Mouse (Mus musculus): ENCODE results near the gene Dusp19. TPM values are rescaled to one million over a fixed set of nuclear protein-coding genes. Genes with fewer than 3 reads are reported as not detected.

Gene Dusp19
- 19.8 and 20.1 TPM in 2 replicates for polyA plus RNA-seq (2011; ENCODE audit: insufficient read depth, insufficient read length, low read depth, missing spikeins)

DNA sequence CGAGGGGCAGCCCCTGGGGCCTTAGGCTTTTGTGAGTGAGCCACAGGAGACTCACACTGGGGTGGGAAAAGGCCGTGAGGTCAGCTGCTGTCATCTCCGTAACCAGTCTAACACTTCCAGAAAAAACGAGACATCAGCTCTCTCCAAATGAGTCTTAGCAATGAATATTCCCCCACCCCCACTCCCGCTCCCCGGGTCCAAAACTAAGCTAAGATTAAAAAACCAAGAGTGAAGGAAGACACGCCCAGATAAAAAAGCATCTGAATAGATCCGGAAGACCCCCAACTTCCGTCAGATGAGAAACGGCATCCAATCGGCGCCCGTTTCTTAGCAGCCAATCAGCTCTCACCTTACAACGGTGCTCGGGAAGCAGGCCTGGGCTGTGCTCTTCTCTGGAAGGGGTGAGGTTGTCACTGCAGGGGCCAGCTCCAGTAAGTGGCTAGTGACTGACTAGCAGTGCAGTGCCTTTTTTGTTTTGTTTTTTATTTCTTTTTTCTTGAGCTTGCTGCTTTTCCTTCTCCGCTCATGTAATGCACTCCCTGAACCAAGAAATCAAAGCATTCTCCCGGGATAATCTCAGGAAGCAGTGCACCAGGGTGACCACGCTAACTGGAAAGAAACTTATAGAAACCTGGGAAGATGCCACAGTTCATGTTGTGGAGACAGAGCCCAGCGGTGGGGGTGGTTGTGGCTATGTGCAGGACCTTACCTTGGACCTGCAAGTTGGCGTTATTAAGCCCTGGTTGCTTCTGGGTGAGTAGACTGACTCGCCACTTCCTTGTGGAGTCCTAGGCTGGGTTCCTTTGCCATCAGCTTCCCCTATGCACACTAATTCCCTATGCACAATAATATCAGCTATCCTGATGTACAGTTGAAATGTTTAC, at the start of gene Dusp19, which contains the start of gene Nup35:
Gene Dusp19, plus strand, starts transcription at position 192 of the 884 bp plus-strand sequence.
Gene Nup35, plus strand, starts transcription at position 383 of the 884 bp plus-strand sequence.
- TF ChIP-seq POLR2A (IDR thresholded peaks at IDR 0.05; ENCODE audit: insufficient read depth, low read length) (peak; percentile 94), CTCF (IDR thresholded peaks at IDR 0.05; ENCODE audit: low read depth, low read length) (no peak)
- peak within 1 kb of the TSS; percentile 91 for H3K4me3 ChIP-seq (ENCODE audit: low read depth, low read length)
- no peaks in the 10 kb centered on the region for H3K36me3 ChIP-seq (ENCODE audit: control insufficient read depth, insufficient read depth, low read length, poor library complexity, severe bottlenecking)
- no peaks in the 10 kb centered on the region for H3K9me3 ChIP-seq (replicated peaks; ENCODE audit: control insufficient read depth, insufficient read depth, low read length, poor library complexity, severe bottlenecking)
- no peaks in the 10 kb centered on the region for H3K27me3 ChIP-seq (ENCODE audit: control insufficient read depth, insufficient read depth, low read length, poor library complexity, severe bottlenecking)
- H3K4me1 ChIP-seq (ENCODE audit: control insufficient read depth, insufficient read depth, low read length), result no peaks in the 10 kb centered on the region
- peak within 1 kb of the TSS; percentile 64 for H3K9ac ChIP-seq (ENCODE audit: low read depth, poor library complexity, severe bottlenecking)
- H3K27ac ChIP-seq (ENCODE audit: insufficient read depth, low read length), result peak within 1 kb of the TSS; percentile 31

DNA sequence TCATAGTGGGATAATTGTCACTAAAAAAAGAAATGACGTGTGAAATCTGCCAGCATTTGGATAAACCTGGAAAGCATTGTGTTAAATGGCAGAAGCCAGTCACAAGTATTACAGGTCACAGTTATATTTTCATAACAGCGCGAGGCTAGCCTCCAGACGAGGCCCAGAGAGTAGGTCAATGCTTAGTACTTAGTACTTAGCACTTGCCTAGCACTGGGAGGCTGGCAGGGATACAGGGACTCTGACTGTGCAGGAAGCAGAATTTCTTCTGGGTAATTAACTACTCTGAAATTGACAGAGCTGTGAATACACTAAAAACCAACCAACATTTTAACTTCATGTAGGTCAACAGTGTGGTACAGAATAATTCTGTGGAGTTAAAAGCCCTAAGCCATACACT, 49.4 kb upstream of the Dusp19 start:
- TF ChIP-seq EP300 (IDR thresholded peaks at IDR 0.05; ENCODE audit: insufficient read depth, low read depth, low read length) (no peak), POLR2A (IDR thresholded peaks at IDR 0.05; ENCODE audit: insufficient read depth, low read length) (no peak), CTCF (IDR thresholded peaks at IDR 0.05; ENCODE audit: low read depth, low read length) (no peak)
- H3K4me1 ChIP-seq (ENCODE audit: control insufficient read depth, insufficient read depth, low read length), result no peaks in the 10 kb centered on the region
- no peak overlapping the region for H3K4me3 ChIP-seq (ENCODE audit: low read depth, low read length)

DNA sequence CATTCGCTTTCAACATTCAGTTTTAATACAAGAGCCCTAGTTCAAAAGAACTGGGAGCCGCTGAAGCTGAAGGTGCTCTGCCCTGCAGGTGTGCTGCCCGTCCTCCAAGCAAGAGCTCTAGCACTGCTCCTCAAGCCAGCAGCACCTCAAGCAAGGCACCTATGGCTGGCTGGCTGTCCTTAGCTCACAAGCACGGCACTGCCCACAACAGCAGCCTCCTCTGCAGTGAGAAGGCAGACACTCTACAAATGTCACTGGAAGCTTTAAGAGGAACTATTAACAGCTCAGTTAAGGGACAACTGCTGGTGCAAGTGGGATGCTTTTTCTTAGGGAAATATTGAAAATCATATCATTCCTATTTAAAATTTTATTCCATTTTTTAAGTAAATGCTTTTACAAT, 46.2 kb upstream of the Dusp19 start:
- H3K27me3 ChIP-seq (ENCODE audit: control insufficient read depth, insufficient read depth, low read length, poor library complexity, severe bottlenecking), result no peaks in the 10 kb centered on the region
- H3K9me3 ChIP-seq (replicated peaks; ENCODE audit: control insufficient read depth, insufficient read depth, low read length, poor library complexity, severe bottlenecking), result no peaks in the 10 kb centered on the region
- TF ChIP-seq EP300 (IDR thresholded peaks at IDR 0.05; ENCODE audit: insufficient read depth, low read depth, low read length), result no peak
- TF ChIP-seq CTCF (IDR thresholded peaks at IDR 0.05; ENCODE audit: low read depth, low read length), result no peak
- TF ChIP-seq POLR2A (IDR thresholded peaks at IDR 0.05; ENCODE audit: insufficient read depth, low read length), result no peak
- H3K4me3 ChIP-seq (ENCODE audit: low read depth, low read length), result no peak overlapping the region
- no peak overlapping the region for H3K9ac ChIP-seq (ENCODE audit: low read depth, poor library complexity, severe bottlenecking)
- H3K36me3 ChIP-seq (ENCODE audit: control insufficient read depth, insufficient read depth, low read length, poor library complexity, severe bottlenecking), result no peaks in the 10 kb centered on the region; the same call in 1 of the 2 replicates
- peaks cover 3% of the 10 kb centered on the region for H3K4me1 ChIP-seq (ENCODE audit: control insufficient read depth, insufficient read depth, low read length)
- H3K27ac ChIP-seq (ENCODE audit: insufficient read depth, low read length), result no peak overlapping the region

More for the DNA sequence above, 49.4 kb upstream of the Dusp19 start:
- H3K27me3 ChIP-seq (ENCODE audit: control insufficient read depth, insufficient read depth, low read length, poor library complexity, severe bottlenecking), result no peaks in the 10 kb centered on the region
- no peaks in the 10 kb centered on the region; the same call in 1 of the 2 replicates for H3K36me3 ChIP-seq (ENCODE audit: control insufficient read depth, insufficient read depth, low read length, poor library complexity, severe bottlenecking)
- H3K9ac ChIP-seq (ENCODE audit: low read depth, poor library complexity, severe bottlenecking), result no peak overlapping the region
- no peaks in the 10 kb centered on the region for H3K9me3 ChIP-seq (replicated peaks; ENCODE audit: control insufficient read depth, insufficient read depth, low read length, poor library complexity, severe bottlenecking)
- no peak overlapping the region for H3K27ac ChIP-seq (ENCODE audit: insufficient read depth, low read length)

DNA sequence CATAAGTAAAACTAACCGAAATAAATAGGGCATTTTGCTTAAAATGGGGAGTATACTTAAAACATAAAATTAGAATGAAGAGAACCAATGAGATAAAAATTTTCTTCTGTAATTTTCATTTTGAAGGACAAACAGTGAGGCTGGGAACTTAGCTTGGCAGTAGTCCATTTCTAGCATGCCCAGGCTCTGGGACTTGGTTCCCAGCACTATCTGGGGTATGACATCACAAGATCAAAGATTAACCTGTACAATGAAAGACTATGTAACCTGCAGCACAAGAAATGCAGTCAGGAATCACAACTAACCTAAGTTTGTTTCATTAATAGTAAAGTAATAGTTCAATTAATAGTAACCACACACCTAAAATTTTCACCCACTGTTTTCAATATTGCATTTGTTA, 39.6 kb upstream of the Dusp19 start:
- no peaks in the 10 kb centered on the region for H3K9me3 ChIP-seq (replicated peaks; ENCODE audit: control insufficient read depth, insufficient read depth, low read length, poor library complexity, severe bottlenecking)
- H3K27me3 ChIP-seq (ENCODE audit: control insufficient read depth, insufficient read depth, low read length, poor library complexity, severe bottlenecking), result no peaks in the 10 kb centered on the region
- H3K9ac ChIP-seq (ENCODE audit: low read depth, poor library complexity, severe bottlenecking), result no peak overlapping the region
- TF ChIP-seq EP300 (IDR thresholded peaks at IDR 0.05; ENCODE audit: insufficient read depth, low read depth, low read length) (no peak), CTCF (IDR thresholded peaks at IDR 0.05; ENCODE audit: low read depth, low read length) (no peak), POLR2A (IDR thresholded peaks at IDR 0.05; ENCODE audit: insufficient read depth, low read length) (no peak)
- H3K36me3 ChIP-seq (ENCODE audit: control insufficient read depth, insufficient read depth, low read length, poor library complexity, severe bottlenecking), result no peaks in the 10 kb centered on the region
- H3K4me1 ChIP-seq (ENCODE audit: control insufficient read depth, insufficient read depth, low read length), result peaks cover 3% of the 10 kb centered on the region
- H3K4me3 ChIP-seq (ENCODE audit: low read depth, low read length), result no peak overlapping the region
- no peak overlapping the region for H3K27ac ChIP-seq (ENCODE audit: insufficient read depth, low read length)

DNA sequence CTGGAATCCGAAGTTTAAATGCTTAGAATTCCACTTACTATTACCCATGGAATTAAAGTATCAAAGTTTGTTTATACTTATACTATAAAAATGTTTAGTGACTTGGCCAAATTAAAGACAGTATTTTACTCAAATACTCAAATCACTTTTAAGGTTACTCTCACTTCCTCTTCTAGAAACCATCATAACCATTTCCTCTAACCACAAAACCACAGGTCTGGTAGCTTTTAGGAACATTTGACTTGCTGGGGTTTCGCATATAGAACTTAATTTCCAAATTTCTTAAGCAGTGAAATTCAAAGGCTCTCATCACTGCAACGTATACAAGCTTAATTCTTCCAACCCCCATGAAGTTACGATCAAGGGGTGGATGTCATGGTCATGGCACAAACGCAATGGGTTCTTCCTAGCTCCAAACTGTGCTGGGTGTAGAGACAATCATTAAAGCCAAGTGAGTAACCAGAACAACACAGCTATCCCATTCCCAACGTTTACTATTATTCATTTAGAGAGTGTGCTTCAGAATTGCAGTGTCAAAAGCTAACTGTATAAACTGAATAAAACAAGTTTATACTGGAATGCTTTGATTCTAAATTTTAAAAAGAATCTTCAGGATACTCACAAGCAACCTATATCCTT, 37.5 kb upstream of the Dusp19 start:
- TF ChIP-seq POLR2A (IDR thresholded peaks at IDR 0.05; ENCODE audit: insufficient read depth, low read length) (no peak), EP300 (IDR thresholded peaks at IDR 0.05; ENCODE audit: insufficient read depth, low read depth, low read length) (no peak), CTCF (IDR thresholded peaks at IDR 0.05; ENCODE audit: low read depth, low read length) (no peak)
- Histone ChIP-seq H3K4me3 (ENCODE audit: low read depth, low read length) (no peak overlapping the region), H3K4me1 (ENCODE audit: control insufficient read depth, insufficient read depth, low read length) (no peaks in the 10 kb centered on the region), H3K27ac (ENCODE audit: insufficient read depth, low read length) (no peak overlapping the region), H3K27me3 (ENCODE audit: control insufficient read depth, insufficient read depth, low read length, poor library complexity, severe bottlenecking) (no peaks in the 10 kb centered on the region), H3K36me3 (ENCODE audit: control insufficient read depth, insufficient read depth, low read length, poor library complexity, severe bottlenecking) (no peaks in the 10 kb centered on the region), H3K9me3 (replicated peaks; ENCODE audit: control insufficient read depth, insufficient read depth, low read length, poor library complexity, severe bottlenecking) (no peaks in the 10 kb centered on the region), H3K9ac (ENCODE audit: low read depth, poor library complexity, severe bottlenecking) (no peak overlapping the region)
